In genomic region chr10:20991245-20992033, GRCm38 (mm10) we compare ENCODE assay signal across 14 mouse cellular contexts.
"Had no signal": no experiment of that assay in that cellular context is flagged by ENCODE, and none has a peak within 500 bp of the region (broad histone marks: within the 10 kb centered on the region; RNA-seq: fewer than 3 reads in every experiment).

No protein-coding gene starts in this region.

- H3K4me2 ChIP-seq: liver, embryonic 13.5 days; midbrain, embryonic 11.5 days had no signal

- ATAC-seq: intestine, postnatal 0 days had no signal

- H3K27me3 ChIP-seq: liver, embryonic 13.5 days had no signal

- H3K4me3 ChIP-seq: layer of hippocampus, adult 2 months; left cerebral cortex, adult 2 months; liver, embryonic 13.5 days had no signal

- H3K9ac ChIP-seq: liver, embryonic 13.5 days had no signal

- H3K27ac ChIP-seq: kidney, postnatal 0 days; layer of hippocampus, adult 2 months; left cerebral cortex, adult 2 months; liver, embryonic 13.5 days; stomach, postnatal 0 days had no signal

- H3K36me3 ChIP-seq: liver, embryonic 13.5 days had no signal

- DNase-seq: kidney, adult 2 months; kidney, postnatal 25 days; layer of hippocampus, postnatal 36 days; liver, embryonic 13.5 days; lung, adult 2 months; midbrain, embryonic 14.5 days; right cerebral cortex, postnatal 14 days; right cerebral cortex, postnatal 4 days had no signal

- H3K9me3 ChIP-seq: liver, embryonic 13.5 days had no signal
